In the genomic region with DNA sequence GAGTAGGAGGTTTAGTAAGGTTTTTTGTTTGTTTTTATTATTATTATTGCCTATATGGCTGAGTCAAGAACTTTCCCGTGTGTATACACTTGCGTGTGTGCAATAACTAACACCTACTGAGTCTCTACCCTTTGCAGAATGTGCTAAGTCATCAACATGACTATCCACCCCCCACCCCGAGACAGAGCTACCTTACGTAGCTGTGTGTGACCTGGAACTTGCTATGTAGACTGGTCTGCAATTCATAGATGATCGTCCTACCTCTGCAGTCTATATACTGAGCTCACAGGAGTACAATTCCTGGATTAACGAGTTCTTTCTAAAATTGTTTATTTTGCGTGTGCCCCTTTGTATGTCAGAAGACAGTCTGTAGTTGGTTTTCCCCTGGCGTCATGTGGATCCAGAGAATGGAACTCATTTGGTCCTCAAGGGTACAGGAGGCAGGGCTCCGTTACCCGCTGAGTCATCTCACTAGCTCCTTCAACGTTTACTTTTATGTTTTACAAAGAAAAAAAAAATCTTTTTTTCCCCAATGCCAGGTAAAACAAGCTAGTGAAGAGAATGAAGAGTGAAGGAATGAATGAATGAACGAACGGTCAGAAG, we compare ENCODE assay signal across 7 mouse cellular contexts. TPM values are rescaled to one million over a fixed set of nuclear protein-coding genes. Genes with fewer than 3 reads are reported as not detected.
DNase-seq lines count a peak whose midpoint lies in the region; ATAC-seq and TF ChIP-seq lines count a peak whose summit lies in the region.

TSS of gene Usp10 (plus strand) at position 417 of the 603 bp plus-strand sequence.

- ATAC-seq in intestine, postnatal 0 days = no peak

- 26% methylated on average over 13 of the region's 13 CpGs for WGBS in spleen, adult 2 months
- 18% methylated on average over 13 of the region's 13 CpGs for WGBS in intestine, postnatal 0 days
- 28% methylated on average over 13 of the region's 13 CpGs for whole genome bisulfite sequencing in midbrain, embryonic 10.5 days

- H3K4me1 ChIP-seq in spleen, adult 2 months (ENCODE audit: control insufficient read depth, insufficient read depth, insufficient read length) = peaks cover 8% of the 10 kb centered on the region; the same call in 1 of the 2 replicates
- peaks cover 7% of the 10 kb centered on the region; the same call in 1 of the 2 replicates for H3K4me1 ChIP-seq in intestine, postnatal 0 days (replicated peaks; ENCODE audit: control insufficient read depth, insufficient read depth, low read length)
- H3K4me1 ChIP-seq in midbrain, embryonic 10.5 days = peaks cover 53% of the 10 kb centered on the region

- no peaks in the 10 kb centered on the region for H3K27me3 ChIP-seq in spleen, adult 2 months (ENCODE audit: control insufficient read depth, insufficient read depth, low read length)
- H3K27me3 ChIP-seq in intestine, postnatal 0 days (replicated peaks; ENCODE audit: control insufficient read depth, insufficient read depth, low read length) = no peaks in the 10 kb centered on the region
- H3K27me3 ChIP-seq in midbrain, embryonic 10.5 days (ENCODE audit: low read depth, poor library complexity, severe bottlenecking) = peaks cover 6% of the 10 kb centered on the region

- intact Hi-C loops in gastrocnemius, postnatal 36 days (cut with DNase I) = no loop called here

- peak within 1 kb of the TSS; percentile 73 for H3K9ac ChIP-seq in intestine, postnatal 0 days (ENCODE audit: low read depth, low read length)

- DNase-seq in spleen, adult 2 months (ENCODE audit: low read depth in 1 of 2, low spot score in 2 of 2) = no peak
- DNase-seq in spleen, adult 18-20 months = no peak
- DNase-seq in brain, embryonic 14.5 days (ENCODE audit: low read depth) = no peak
- no peak for DNase-seq in gastrocnemius, postnatal 36 days
- no peak for DNase-seq in midbrain, embryonic 10.5 days (ENCODE audit: low spot score)
- no peak for DNase-seq in urinary bladder, postnatal 14 days (ENCODE audit: low spot score)

- H3K9me3 ChIP-seq in intestine, postnatal 0 days (ENCODE audit: control insufficient read depth) = no peaks in the 10 kb centered on the region
- no peaks in the 10 kb centered on the region for H3K9me3 ChIP-seq in midbrain, embryonic 10.5 days (replicated peaks)

- H3K36me3 ChIP-seq in spleen, adult 2 months (ENCODE audit: control insufficient read depth, insufficient read depth, low read length) = no peaks in the 10 kb centered on the region
- H3K36me3 ChIP-seq in intestine, postnatal 0 days (ENCODE audit: control insufficient read depth, insufficient read depth) = no peaks in the 10 kb centered on the region
- peaks cover under 1% of the 10 kb centered on the region; the same call in 1 of the 2 replicates for H3K36me3 ChIP-seq in midbrain, embryonic 10.5 days

- peak within 1 kb of the TSS; percentile 97 for H3K27ac ChIP-seq in spleen, adult 2 months (ENCODE audit: insufficient read depth, low read length)
- peak within 1 kb of the TSS; percentile 82 for H3K27ac ChIP-seq in intestine, postnatal 0 days (ENCODE audit: low read depth, low read length)
- peak within 1 kb of the TSS; percentile 97 for H3K27ac ChIP-seq in midbrain, embryonic 10.5 days (replicated peaks)

- H3K4me3 ChIP-seq in spleen, adult 2 months (ENCODE audit: extremely low read depth, insufficient read depth, insufficient read length) = peak within 1 kb of the TSS; percentile 100
- H3K4me3 ChIP-seq in intestine, postnatal 0 days (ENCODE audit: low read depth, low read length) = peak within 1 kb of the TSS; percentile 71
- H3K4me3 ChIP-seq in midbrain, embryonic 10.5 days = peak within 1 kb of the TSS; percentile 85

- H3K4me2 ChIP-seq in intestine, postnatal 0 days (replicated peaks; ENCODE audit: low read depth) = peak within 1 kb of the TSS; percentile 84

- no peak for TF ChIP-seq POLR2A in spleen, adult 2 months (IDR thresholded peaks at IDR 0.05; ENCODE audit: low read depth, low read length)
- no peak for TF ChIP-seq POLR2A in brain, embryonic 14.5 days (IDR thresholded peaks at IDR 0.05; ENCODE audit: borderline replicate concordance, extremely low read depth, insufficient read depth, insufficient read length, poor library complexity, severe bottlenecking)

- TF ChIP-seq CTCF in spleen, adult 2 months (IDR thresholded peaks at IDR 0.05; ENCODE audit: extremely low read depth, insufficient read depth, insufficient read length, insufficient replicate concordance) = no peak
- no peak for TF ChIP-seq CTCF in brain, embryonic 14.5 days (IDR thresholded peaks at IDR 0.05; ENCODE audit: borderline replicate concordance, extremely low read depth, insufficient read depth, insufficient read length)
- no peak for TF ChIP-seq CTCF in intestine, postnatal 0 days (IDR thresholded peaks at IDR 0.05; ENCODE audit: low read depth)

RNA-seq across cellular contexts. Expression of gene Usp10, which starts in this region (rescaled TPM):
- 77.8 and 81.9 TPM in 2 replicates for polyA plus RNA-seq in spleen, adult 2 months (2012; rRNA removed)
- polyA plus RNA-seq in brain, embryonic 14.5 days (2012; rRNA removed) = 92.7 and 143 TPM in 2 replicates
- total RNA-seq in gastrocnemius, postnatal 36 days (2021) = 10 to 100 TPM; 51.0 to 57.1 TPM
- polyA plus RNA-seq in intestine, postnatal 0 days (2015; fragmentation: Nextera tagmentation; extraction: Ambion mirVana) = 37.1 and 41.2 TPM in 2 replicates
- 220 and 227 TPM in 2 replicates for polyA plus RNA-seq in midbrain, embryonic 10.5 days (2016; fragmentation: Nextera tagmentation; extraction: Ambion mirVana)
